Mouse (Mus musculus) right cerebral cortex, adult 18-20 months (tissue): ENCODE measurements at regions not wholly inside any gene's neighbourhood (a gene's known extent, or its start where the extent isn't known, plus 50 kb on each side); places are given as distances from the start of the nearest gene placed in this dataset.
"Not testable (repeated sequence)": the region's sequence is repeated elsewhere in the genome, so short reads cannot be mapped to it uniquely, and the experiment has no call there.

ENCODE experiments used
- DNase-seq: peaks from one replicate; pipeline ENCODE4 v3.0.0; 2022; ENCODE audit warnings: mixed read lengths

- peak; percentile 17 for DNase-seq
Measured at GRCm38 (mm10) chr4:61998366-61998765, 55.6 kb downstream of the Mup20 start.

- DNase-seq: not testable (repeated sequence)
Measured at GRCm38 (mm10) chr4:61989941-61990340, 64.0 kb downstream of the Mup20 start.

- no peak for DNase-seq
Measured at GRCm38 (mm10) chr4:61976159-61976558, 77.8 kb downstream of the Mup20 start.

- peak; percentile 6 for DNase-seq
Measured at GRCm38 (mm10) chr4:61973236-61973635, 80.7 kb downstream of the Mup20 start.

GRCm38 (mm10) chr4:61969691-61970090 is 84.3 kb downstream of the Mup20 start:
- no peak for DNase-seq

GRCm38 (mm10) chr4:61967674-61968073 is 86.3 kb downstream of the Mup20 start:
- DNase-seq: not testable (repeated sequence)

GRCm38 (mm10) chr4:61962315-61962714 is 91.6 kb downstream of the Mup20 start:
- DNase-seq: no peak
